Mouse (Mus musculus) kidney, embryonic 14.5 days (tissue): ENCODE measurements around the gene Flrt1. TPM values are rescaled to one million over a fixed set of nuclear protein-coding genes. Genes with fewer than 3 reads are reported as not detected.
"Not testable (repeated sequence)": the region's sequence is repeated elsewhere in the genome, so short reads cannot be mapped to it uniquely, and the experiment has no call there.

Experiments
- ATAC-seq: fragments of 200-750 bp; cut with Nextera tagmentation; 2 replicates; pipeline ENCODE4 v1.8.0; 2017; ENCODE audit warnings: moderate number of reproducible peaks, mild to moderate bottlenecking, moderate TSS enrichment, moderate library complexity; ENCODE audit not compliant: low FRiP score, low TSS enrichment
- H3K27ac ChIP-seq: fragments of 300-500 bp; sonication (generic); 2 replicates; pipeline ENCODE4 v1.5.1; 2014; ENCODE audit warnings: low read depth, mild to moderate bottlenecking, low read length, moderate library complexity, mixed read lengths
- H3K27me3 ChIP-seq: fragments of 300-500 bp; sonication (generic); 2 replicates; pipeline ENCODE4 v1.6.1; 2014; ENCODE audit warnings: mild to moderate bottlenecking, low read length; ENCODE audit not compliant: control insufficient read depth, insufficient read depth
- H3K36me3 ChIP-seq: fragments of 300-500 bp; sonication (generic); 2 replicates; pipeline ENCODE4 v1.6.1; 2014; ENCODE audit warnings: low read length, mixed read lengths; ENCODE audit not compliant: control insufficient read depth, insufficient read depth
- H3K4me1 ChIP-seq: fragments of 300-500 bp; sonication (generic); 2 replicates; pipeline ENCODE4 v1.6.1; 2014; ENCODE audit warnings: low read length, mixed read lengths; ENCODE audit not compliant: control insufficient read depth, insufficient read depth
- H3K4me2 ChIP-seq: fragments of 300-500 bp; sonication (generic); replicated peaks from 2 replicates; pipeline ENCODE4 v1.6.1; 2014; ENCODE audit warnings: low read depth, mild to moderate bottlenecking, low read length
- H3K4me3 ChIP-seq: fragments of 300-500 bp; sonication (generic); 2 replicates; pipeline ENCODE4 v1.5.1; 2014; ENCODE audit warnings: mild to moderate bottlenecking, low read length
- H3K9ac ChIP-seq: fragments of 300-500 bp; sonication (generic); 2 replicates; pipeline ENCODE4 v1.6.1; 2014; ENCODE audit warnings: low read depth, mild to moderate bottlenecking, low read length, moderate library complexity
- H3K9me3 ChIP-seq: fragments of 300-500 bp; sonication (generic); 2 replicates; pipeline ENCODE4 v1.6.1; 2016; ENCODE audit warnings: low read length; ENCODE audit not compliant: control insufficient read depth
- WGBS: fragments of 180-500 bp; shearing (Covaris S2); extraction: QIAGEN DNeasy Blood & Tissue Kit; methylation state at CpG from one replicate; pipeline ENCODE4 v1.1.7; 2014; 5-methylcytosine and 5-hydroxymethylcytosine counted together
- polyA plus RNA-seq: library from polyadenylated mRNA; unstranded; fragments of >200 nt; fragmentation: Nextera tagmentation; extraction: Ambion mirVana; gene quantifications from 2 replicates; pipeline ENCODE4 v1.2.1, GENCODE M21; 2014

Flrt1 gene
- polyA plus RNA-seq, 1 experiment from 2014 or later = 5.5 TPM

DNA sequence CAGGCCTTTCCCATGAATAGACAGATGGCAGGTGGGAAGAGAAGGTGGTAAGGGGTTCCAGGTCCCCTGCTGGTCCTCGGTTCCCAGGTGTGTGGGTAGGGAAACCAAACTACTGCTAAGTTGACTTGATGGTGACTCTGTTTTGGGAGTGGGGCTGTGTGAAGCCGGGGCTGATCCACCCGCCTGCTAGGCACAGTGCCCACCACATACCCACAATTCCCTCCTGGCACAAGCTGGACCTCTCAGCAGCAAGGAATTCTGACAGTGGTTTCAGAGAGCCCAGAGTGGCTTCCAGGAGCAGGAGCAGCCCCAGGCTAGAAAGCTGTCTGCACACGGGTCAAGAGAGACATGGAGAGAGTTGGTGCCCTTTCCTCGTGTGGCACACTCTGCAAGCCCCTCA, 16.5 kb downstream of the Flrt1 start:
- Histone ChIP-seq H3K27ac (no peak overlapping the region), H3K27me3 (peaks cover 18% of the 10 kb centered on the region; the same call in 1 of the 2 replicates), H3K4me3 (no peak overlapping the region), H3K9me3 (no peaks in the 10 kb centered on the region), H3K9ac (no peak overlapping the region), H3K4me1 (peaks cover 15% of the 10 kb centered on the region; the same call in 1 of the 2 replicates), H3K36me3 (no peaks in the 10 kb centered on the region), H3K4me2 (no peak overlapping the region)
- WGBS = 77% methylated on average over 5 of the region's 5 CpGs
- no peak for ATAC-seq

DNA sequence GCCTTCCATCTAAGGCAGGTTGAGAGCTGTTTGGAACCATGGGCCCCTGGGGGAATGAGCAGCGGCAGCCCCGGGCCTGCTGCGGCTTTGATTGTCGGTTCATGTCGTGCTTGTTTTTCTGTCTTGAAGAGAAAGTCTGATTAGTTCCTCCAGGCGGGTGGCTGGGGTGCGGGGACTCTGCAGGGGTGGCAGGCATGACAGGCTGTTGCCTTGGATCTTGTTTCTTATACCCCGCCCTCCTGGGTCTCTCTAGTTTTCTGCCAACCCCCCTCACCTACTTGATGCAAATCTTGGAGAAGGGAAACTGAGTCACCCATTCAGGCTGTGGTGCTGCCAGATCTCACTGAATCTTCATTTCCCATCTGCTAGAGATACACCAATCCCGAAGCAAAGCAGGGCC, 17.0 kb downstream of the Flrt1 start:
- H3K4me2 ChIP-seq = no peak overlapping the region
- 26% methylated on average over 9 of the region's 9 CpGs for WGBS
- no peak for ATAC-seq
- H3K27me3 ChIP-seq = peaks cover 18% of the 10 kb centered on the region; the same call in 1 of the 2 replicates
- H3K9ac ChIP-seq = no peak overlapping the region
- no peak overlapping the region for H3K4me3 ChIP-seq
- no peaks in the 10 kb centered on the region for H3K9me3 ChIP-seq
- no peaks in the 10 kb centered on the region for H3K36me3 ChIP-seq
- no peak overlapping the region for H3K27ac ChIP-seq
- peaks cover 15% of the 10 kb centered on the region; the same call in 1 of the 2 replicates for H3K4me1 ChIP-seq

DNA sequence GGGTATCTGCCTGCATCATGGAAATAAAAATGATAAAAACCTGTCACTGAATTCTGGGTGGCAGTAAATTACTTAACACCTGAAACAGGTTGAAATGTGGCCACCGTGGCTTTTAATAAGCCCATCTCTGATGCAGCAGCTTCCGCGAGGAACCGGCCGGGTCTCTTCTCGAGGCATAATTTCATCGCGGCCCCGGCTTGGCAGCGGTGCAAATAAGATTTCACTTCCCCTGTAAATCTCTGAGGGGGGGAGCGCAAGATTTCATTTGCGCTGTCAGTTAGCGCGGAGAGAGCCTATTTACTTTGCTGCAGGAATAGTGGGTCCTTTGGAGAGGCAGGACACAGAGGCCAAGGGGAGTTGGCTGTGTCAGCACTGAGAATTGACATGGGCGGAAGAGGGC, 20.8 kb downstream of the Flrt1 start:
- 24% methylated on average over 15 of the region's 15 CpGs for WGBS
- Histone ChIP-seq H3K4me2 (no peak overlapping the region), H3K27me3 (0 out of 2 replicates have a peak, but pooled peaks cover 15% of the 10 kb centered on the region), H3K27ac (no peak overlapping the region), H3K9me3 (no peaks in the 10 kb centered on the region), H3K9ac (no peak overlapping the region), H3K4me3 (no peak overlapping the region), H3K4me1 (peaks cover 15% of the 10 kb centered on the region; the same call in 1 of the 2 replicates), H3K36me3 (no peaks in the 10 kb centered on the region)
- no peak for ATAC-seq

DNA sequence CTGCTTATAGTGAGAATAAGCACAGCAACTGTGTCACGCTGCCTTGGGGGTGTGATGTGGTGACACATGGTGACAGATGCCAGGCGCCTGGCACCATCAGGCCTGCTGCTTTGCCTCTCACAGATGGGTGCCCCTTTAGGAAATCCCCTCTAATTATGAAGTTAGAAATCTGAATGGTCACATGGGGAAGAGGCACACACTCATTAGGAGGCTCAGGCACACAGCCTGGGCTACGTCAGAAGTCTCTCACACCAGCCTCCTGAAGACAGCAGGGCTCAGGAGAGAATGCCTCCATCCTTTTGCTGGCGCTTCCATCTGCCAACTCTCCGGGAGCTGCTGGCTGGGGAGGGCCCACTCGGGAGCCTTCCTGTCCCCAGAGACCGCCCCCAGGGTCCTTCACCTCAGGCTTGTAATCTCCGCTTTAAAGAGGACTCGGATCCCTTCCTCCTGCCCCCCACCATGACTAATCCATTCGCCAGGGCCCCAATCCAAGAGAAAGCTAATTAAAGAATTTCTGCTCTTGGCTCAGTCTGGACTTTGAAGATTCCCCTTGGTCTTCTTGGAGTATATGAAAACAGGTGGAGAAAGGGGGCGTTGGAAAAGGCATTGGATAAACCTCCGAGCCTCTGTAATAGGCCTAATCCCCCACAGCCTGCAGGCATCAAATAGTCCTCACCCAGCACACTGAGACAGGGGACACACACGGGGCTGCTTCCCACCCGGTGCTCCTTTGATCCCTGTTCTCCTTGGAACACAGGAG, 22.3 kb downstream of the Flrt1 start:
- WGBS = 50% methylated on average over 14 of the region's 14 CpGs
- H3K4me1 ChIP-seq = peaks cover 25% of the 10 kb centered on the region; the same call in 1 of the 2 replicates
- H3K4me2 ChIP-seq = no peak overlapping the region
- H3K36me3 ChIP-seq = no peaks in the 10 kb centered on the region
- H3K27ac ChIP-seq = no peak overlapping the region
- ATAC-seq = no peak
- 0 out of 2 replicates have a peak, but pooled peaks cover 8% of the 10 kb centered on the region for H3K27me3 ChIP-seq
- H3K9ac ChIP-seq = no peak overlapping the region
- no peaks in the 10 kb centered on the region for H3K9me3 ChIP-seq
- H3K4me3 ChIP-seq = no peak overlapping the region

DNA sequence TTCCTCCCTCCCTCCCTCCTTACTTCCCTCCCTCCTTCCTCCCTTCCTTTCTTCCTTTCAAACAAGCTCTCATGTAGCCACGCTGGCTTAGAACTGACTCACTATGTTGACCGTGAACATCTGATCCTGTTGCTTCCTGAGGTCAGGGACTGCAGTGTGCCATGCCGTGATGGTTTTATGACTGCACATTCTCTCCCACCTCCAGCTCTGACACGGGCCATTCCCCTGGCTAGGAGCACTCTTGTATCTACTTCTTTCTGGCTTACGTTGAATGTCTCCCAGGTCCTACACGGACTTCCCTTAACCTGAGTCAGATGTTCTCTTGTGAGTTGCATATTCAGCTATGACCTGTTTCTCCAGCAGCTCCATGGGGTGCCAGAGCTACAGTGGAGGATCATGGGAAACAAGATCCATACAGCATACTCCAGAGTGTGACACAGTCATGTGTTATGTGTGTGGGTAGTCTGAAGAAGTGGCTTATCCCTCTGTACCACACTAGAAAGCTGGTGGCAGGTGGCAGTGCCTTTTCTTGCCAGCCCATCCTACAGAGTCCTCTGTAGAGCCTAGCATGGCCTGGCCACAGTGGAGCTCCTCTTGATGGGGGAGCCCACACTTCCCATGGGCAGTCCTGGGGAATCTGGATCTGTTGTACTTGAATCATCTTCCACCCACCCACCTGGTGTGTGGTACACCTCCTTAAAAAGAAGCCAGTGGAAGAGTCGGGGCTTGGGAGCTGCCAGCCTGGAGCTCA, 23.8 kb downstream of the Flrt1 start:
- WGBS = 22% methylated on average over 7 of the region's 7 CpGs
- Histone ChIP-seq H3K9me3 (no peaks in the 10 kb centered on the region), H3K4me3 (no peak overlapping the region), H3K4me1 (peaks cover 29% of the 10 kb centered on the region; the same call in 1 of the 2 replicates), H3K27ac (no peak overlapping the region), H3K4me2 (no peak overlapping the region), H3K27me3 (0 out of 2 replicates have a peak, but pooled peaks cover 8% of the 10 kb centered on the region), H3K9ac (no peak overlapping the region), H3K36me3 (no peaks in the 10 kb centered on the region)
- peak; percentile 29; the same call in 1 of the 2 replicates for ATAC-seq

DNA sequence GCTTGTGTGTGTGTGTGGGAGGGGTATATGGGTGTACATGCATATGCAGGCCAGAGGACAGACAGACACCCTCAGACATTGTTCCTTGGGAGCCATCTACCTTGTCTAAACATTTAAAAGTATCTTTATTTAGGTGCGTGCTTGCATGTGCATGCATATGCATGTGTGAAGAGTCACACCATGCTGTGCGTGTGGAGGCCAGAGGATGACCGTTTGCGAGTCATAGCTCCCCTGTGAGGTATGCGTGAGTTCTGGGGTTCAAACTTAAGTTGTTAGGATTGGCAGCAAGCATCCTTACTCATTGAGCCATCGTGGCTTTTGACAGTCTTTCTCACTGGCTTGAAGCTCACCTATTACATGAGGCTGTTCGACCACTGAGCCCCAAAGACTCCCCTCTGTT, 27.3 kb downstream of the Flrt1 start:
- no peaks in the 10 kb centered on the region for H3K27me3 ChIP-seq
- no peak overlapping the region for H3K4me2 ChIP-seq
- WGBS = 89% methylated on average over 7 of the region's 7 CpGs

DNA sequence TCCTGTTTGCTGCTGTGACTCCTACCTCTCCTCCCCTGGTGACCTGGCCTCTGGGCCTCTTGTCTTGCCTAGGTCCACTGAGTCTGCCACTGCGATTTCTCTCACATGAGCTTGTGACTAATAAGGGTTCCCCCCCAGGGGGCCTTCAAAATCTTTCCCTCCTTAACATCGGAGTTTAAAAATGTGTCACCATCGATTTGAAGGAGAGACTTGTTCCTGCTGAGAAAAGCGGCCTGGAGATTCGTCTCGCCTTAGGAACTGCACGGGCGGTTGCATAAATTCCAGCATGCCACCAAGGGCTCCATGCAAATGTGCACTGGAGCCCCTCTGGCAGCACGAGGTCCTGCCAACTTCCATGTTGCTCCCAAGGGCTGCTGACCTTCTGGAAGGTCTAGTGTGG, 27.9 kb downstream of the Flrt1 start:
- Histone ChIP-seq H3K9me3 (no peaks in the 10 kb centered on the region), H3K4me2 (no peak overlapping the region), H3K36me3 (no peaks in the 10 kb centered on the region), H3K9ac (no peak overlapping the region), H3K4me1 (peaks cover 43% of the 10 kb centered on the region), H3K27ac (no peak overlapping the region), H3K4me3 (no peak overlapping the region), H3K27me3 (no peaks in the 10 kb centered on the region)
- 39% methylated on average over 9 of the region's 9 CpGs for WGBS
- ATAC-seq = no peak

More for the DNA sequence above, 27.3 kb downstream of the Flrt1 start:
- no peak overlapping the region for H3K4me3 ChIP-seq
- no peak overlapping the region for H3K27ac ChIP-seq
- H3K4me1 ChIP-seq = peaks cover 39% of the 10 kb centered on the region; the same call in 1 of the 2 replicates
- no peaks in the 10 kb centered on the region for H3K36me3 ChIP-seq
- no peak overlapping the region for H3K9ac ChIP-seq
- no peaks in the 10 kb centered on the region for H3K9me3 ChIP-seq
- no peak for ATAC-seq

DNA sequence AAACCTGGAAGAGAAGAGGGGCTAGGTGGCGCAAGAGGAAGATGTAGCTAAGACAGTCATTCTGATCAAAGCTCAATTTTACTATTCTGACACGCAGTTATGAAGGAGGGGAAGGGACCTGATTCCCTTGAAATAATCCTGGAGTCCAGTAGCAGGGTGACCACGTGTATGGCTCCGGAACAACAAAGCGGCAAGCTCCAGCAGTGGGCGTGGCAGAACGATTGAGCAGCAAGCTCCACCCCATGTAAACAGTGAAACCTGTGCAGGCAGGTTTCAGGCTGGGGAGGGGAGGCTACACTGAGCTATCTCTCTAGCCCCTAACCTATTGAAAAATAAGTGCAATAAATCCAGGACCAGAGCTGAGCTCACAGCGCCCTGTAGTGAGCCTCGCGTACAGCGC, 30.2 kb downstream of the Flrt1 start:
- peaks cover 62% of the 10 kb centered on the region for H3K4me1 ChIP-seq
- not testable (repeated sequence) for H3K9me3 ChIP-seq, ATAC-seq, H3K4me2 ChIP-seq, H3K27me3 ChIP-seq, H3K27ac ChIP-seq, H3K9ac ChIP-seq, H3K4me3 ChIP-seq, H3K36me3 ChIP-seq
- 80% methylated on average over 11 of the region's 11 CpGs for WGBS
